8 mouse cellular contexts compared by ENCODE assay signal in the genomic region with DNA sequence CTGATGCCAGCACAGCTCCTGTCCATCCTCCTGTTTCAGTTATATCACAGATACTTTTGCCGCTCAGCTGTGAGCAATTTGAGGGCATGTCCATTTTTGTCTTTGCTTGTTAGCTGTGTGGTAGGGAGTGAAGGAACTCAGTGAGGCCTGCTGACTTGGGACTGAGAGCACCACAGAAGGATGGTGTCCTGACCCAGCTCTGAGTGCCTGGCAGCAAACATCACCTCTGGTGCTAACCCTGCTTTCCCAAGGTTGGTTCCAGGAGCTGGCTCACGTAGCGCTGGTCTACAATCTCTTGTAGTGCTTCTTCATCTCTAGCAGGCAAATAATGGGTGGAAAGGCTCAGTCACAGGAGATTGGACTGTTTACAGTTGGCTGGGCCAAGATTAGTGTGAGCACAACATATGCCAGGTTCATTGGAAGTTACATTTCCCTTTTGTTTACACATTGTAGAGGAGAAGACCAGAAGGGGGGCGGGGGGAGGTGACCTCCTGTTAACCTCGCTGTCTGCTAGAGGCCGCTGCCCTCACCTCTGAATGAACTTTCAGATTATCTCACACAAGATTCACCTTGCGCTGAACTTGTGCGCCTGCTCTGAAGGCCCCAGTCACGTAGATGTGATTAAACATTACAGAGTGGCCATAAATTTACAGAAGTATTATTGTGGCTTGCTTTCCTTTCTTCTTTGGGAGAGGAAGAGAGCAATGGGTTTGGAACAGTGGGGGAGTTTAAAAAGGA. TPM values are rescaled to one million over a fixed set of nuclear protein-coding genes. Genes with fewer than 3 reads are reported as not detected.
DNase-seq lines count a peak whose midpoint lies in the region; ATAC-seq lines count a peak whose summit lies in the region.

No protein-coding gene starts in this region.

- H3K4me3 ChIP-seq in heart, embryonic 15.5 days, result no peak overlapping the region
- no peak overlapping the region for H3K4me3 ChIP-seq in limb, embryonic 10.5 days
- H3K4me3 ChIP-seq in hindbrain, embryonic 14.5 days (replicated peaks; ENCODE audit: low read length), result no peak overlapping the region

- intact Hi-C loops in left cerebral cortex, postnatal 10 days (cut with DNase I), result no loop called here

- H3K9me3 ChIP-seq in heart, embryonic 15.5 days (replicated peaks), result no peaks in the 10 kb centered on the region
- no peaks in the 10 kb centered on the region for H3K9me3 ChIP-seq in limb, embryonic 10.5 days (replicated peaks)
- no peaks in the 10 kb centered on the region for H3K9me3 ChIP-seq in hindbrain, embryonic 14.5 days (ENCODE audit: control insufficient read depth, low read length)

- no peaks in the 10 kb centered on the region for H3K27me3 ChIP-seq in heart, embryonic 15.5 days
- H3K27me3 ChIP-seq in limb, embryonic 10.5 days (ENCODE audit: low read depth, poor library complexity, severe bottlenecking), result no peaks in the 10 kb centered on the region
- no peaks in the 10 kb centered on the region for H3K27me3 ChIP-seq in hindbrain, embryonic 14.5 days (ENCODE audit: control insufficient read depth, insufficient read depth, low read length)

- peak; percentile 8 for DNase-seq in ovary, postnatal 36 days (ENCODE audit: low spot score)
- DNase-seq in ovary, adult 18-20 months (ENCODE audit: low spot score), result no peak
- no peak for DNase-seq in limb, embryonic 10.5 days (ENCODE audit: low spot score)
- DNase-seq in hindbrain, embryonic 14.5 days (ENCODE audit: low spot score), result no peak
- no peak for DNase-seq in right cerebral cortex, postnatal 10 days (ENCODE audit: low spot score in 2 of 2)
- DNase-seq in left cerebral cortex, postnatal 10 days (ENCODE audit: extremely low spot score in 1 of 2, low spot score in 2 of 2), result no peak

- no peak overlapping the region for H3K9ac ChIP-seq in heart, embryonic 15.5 days
- no peak overlapping the region for H3K9ac ChIP-seq in hindbrain, embryonic 14.5 days

- H3K36me3 ChIP-seq in heart, embryonic 15.5 days, result no peaks in the 10 kb centered on the region
- no peaks in the 10 kb centered on the region for H3K36me3 ChIP-seq in limb, embryonic 10.5 days
- no peaks in the 10 kb centered on the region for H3K36me3 ChIP-seq in hindbrain, embryonic 14.5 days (replicated peaks; ENCODE audit: control insufficient read depth, insufficient read depth)

- H3K4me1 ChIP-seq in heart, embryonic 15.5 days (replicated peaks), result peaks cover 16% of the 10 kb centered on the region
- H3K4me1 ChIP-seq in limb, embryonic 10.5 days, result peaks cover 12% of the 10 kb centered on the region
- H3K4me1 ChIP-seq in hindbrain, embryonic 14.5 days (replicated peaks; ENCODE audit: control insufficient read depth, insufficient read depth, low read length), result no peaks in the 10 kb centered on the region

- 0 out of 2 replicates have a peak overlapping the region, but pooled peaks have one; percentile 18 for H3K27ac ChIP-seq in heart, embryonic 15.5 days
- H3K27ac ChIP-seq in limb, embryonic 10.5 days, result 0 out of 2 replicates have a peak overlapping the region, but pooled peaks have one; percentile 28
- no peak overlapping the region for H3K27ac ChIP-seq in hindbrain, embryonic 14.5 days

- H3K4me2 ChIP-seq in heart, embryonic 15.5 days, result no peak overlapping the region
- H3K4me2 ChIP-seq in hindbrain, embryonic 14.5 days (replicated peaks), result no peak overlapping the region

- peak; percentile 39; the same call in 1 of the 2 replicates for ATAC-seq in heart, embryonic 15.5 days (replicated peaks; ENCODE audit: insufficient number of reproducible peaks, insufficient read depth, low FRiP score, low read depth)
- ATAC-seq in neutrophil, adult 5-6 weeks (ENCODE audit: extremely low read depth, insufficient number of reproducible peaks, low FRiP score, poor library complexity, severe bottlenecking), result 0 out of 2 replicates have a peak, but pooled peaks have one; percentile 19
- no peak for ATAC-seq in hindbrain, embryonic 14.5 days (ENCODE audit: low FRiP score)

- 30% methylated on average over 9 of the region's 9 CpGs for WGBS in heart, embryonic 15.5 days
- WGBS in limb, embryonic 10.5 days, result 38% methylated on average over 9 of the region's 9 CpGs
- 66% methylated on average over 9 of the region's 9 CpGs for WGBS in hindbrain, embryonic 14.5 days

RNA-seq across cellular contexts. Expression of gene Cyp26b1, which starts 46.8 kb away (rescaled TPM):
- polyA plus RNA-seq in heart, embryonic 15.5 days (2015; fragmentation: Nextera tagmentation; extraction: Ambion mirVana), result 1.1 and 1.9 TPM in 2 replicates
- 32.7 and 47.1 TPM in 2 replicates for polyA plus RNA-seq in limb, embryonic 10.5 days (2016; fragmentation: Nextera tagmentation; extraction: Ambion mirVana)
- not detected in 2 replicates for total RNA-seq in neutrophil, adult 5-6 weeks (2017)
- 22.5 and 26.6 TPM in 2 replicates for polyA plus RNA-seq in hindbrain, embryonic 14.5 days (2014; fragmentation: Nextera tagmentation; extraction: Ambion mirVana)
- total RNA-seq in left cerebral cortex, postnatal 10 days (2021), result 10 to 100 TPM; 20.0 to 23.6 TPM
